Mouse (Mus musculus): ENCODE measurements around the gene St6gal2. TPM values are rescaled to one million over a fixed set of nuclear protein-coding genes. Genes with fewer than 3 reads are reported as not detected.
A peak's percentile ranks its signal among the peaks of the same experiment; 100 is the strongest.

St6gal2 gene
- polyA plus RNA-seq (2015; fragmentation: Nextera tagmentation; extraction: Ambion mirVana), result 0.78 and 0.89 TPM in 2 replicates

DNA sequence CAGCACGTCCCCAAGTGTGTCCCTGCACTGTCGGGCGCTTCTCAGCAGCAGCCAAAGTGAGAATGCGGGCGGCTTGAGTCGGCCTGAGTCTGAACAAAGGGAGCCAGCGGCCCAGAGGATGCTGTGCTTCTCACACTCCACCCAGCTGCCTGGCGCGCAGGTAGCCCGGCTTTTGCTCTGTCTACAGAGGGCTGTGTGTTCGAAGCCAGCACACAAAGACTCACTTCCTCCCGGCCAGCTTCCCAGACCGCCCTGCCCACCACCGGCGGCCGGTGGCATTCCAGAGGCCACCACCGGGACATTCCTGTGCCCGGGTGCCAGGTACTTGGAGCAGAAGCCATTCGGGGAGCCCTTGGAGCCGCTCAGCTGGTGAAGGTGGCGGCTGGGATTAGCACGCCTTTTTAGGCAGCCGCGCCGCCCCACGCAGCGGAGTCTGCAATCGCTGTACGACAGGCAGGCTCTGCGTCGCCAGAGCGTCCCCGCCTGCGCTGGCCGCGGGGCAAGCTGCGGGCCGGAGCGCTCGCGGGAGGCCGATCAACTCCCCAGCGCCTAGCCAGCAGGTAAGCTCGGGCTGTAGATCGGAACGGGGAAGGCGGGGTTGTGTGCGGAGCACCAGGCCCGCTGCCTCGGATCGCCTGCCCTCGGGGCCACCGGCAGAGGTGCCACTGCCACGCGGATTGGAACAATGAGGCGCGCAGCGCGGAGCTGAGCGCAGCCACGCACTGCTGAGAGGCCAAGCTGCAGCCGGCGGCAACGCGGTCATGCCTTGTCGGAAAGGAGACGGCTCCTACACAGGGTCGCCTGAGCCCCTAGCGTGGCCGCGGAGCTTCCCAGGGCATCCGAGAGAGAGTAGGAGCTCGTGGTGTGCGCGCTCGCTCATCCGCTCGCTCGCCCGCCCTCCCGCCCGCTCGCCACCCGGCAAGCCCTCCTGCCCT lies at the start of gene St6gal2:
St6gal2 (plus strand) TSS at position 133 of the 935 bp plus-strand sequence.
- Histone ChIP-seq H3K4me3 (replicated peaks) (peak within 1 kb of the TSS; percentile 52), H3K4me1 (peaks cover 13% of the 10 kb centered on the region; the same call in 1 of the 2 replicates), H3K27ac (no peak within 1 kb of the TSS), H3K36me3 (no peaks in the 10 kb centered on the region), H3K9me3 (replicated peaks) (no peaks in the 10 kb centered on the region), H3K27me3 (peaks cover 45% of the 10 kb centered on the region), H3K9ac (peak within 1 kb of the TSS; percentile 8), H3K4me2 (peak within 1 kb of the TSS; percentile 83)
- ATAC-seq (replicated peaks; ENCODE audit: low FRiP score), result peak; percentile 92
- under 1% methylated on average over 84 of the region's 84 CpGs for WGBS

DNA sequence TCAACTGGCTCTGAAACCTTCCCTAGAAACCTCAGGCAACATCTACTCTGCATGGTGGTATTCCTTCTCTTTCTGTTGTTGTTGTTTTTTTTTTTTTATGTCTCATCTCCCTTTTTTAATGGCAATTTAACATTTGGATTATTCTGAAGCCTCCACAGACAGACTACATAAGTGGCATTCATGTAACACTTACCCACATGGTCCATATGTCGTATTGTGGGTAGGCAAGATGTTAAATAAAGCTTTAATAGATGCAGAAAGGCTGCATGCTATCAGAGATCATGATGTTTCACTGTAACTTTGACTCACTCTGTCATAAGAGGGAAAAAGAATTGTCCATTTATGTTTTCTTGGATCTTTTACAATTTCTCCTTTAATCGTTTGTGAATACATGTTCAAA lies 39.1 kb upstream of the St6gal2 start:
- WGBS, result 83% methylated on average over 2 of the region's 2 CpGs
- H3K4me3 ChIP-seq (replicated peaks), result no peak overlapping the region

DNA sequence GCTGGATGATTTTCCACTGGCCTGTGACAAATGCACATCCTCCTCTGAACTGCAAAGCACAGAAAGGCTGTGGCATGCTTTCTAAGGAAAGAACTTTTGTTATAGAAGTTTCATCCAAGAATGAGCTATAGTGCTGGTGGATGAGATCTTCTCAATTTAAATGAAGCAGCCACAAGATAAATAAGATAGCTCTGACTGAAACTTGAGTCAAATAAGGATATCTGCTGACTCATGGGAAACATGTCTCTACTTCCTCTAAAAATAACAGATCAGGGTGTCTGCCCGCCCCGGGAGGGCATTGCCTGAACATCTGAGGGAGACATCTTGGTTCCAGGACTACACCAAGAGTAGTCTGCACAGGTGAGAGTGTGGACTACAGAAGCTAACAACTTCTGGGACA lies 28.7 kb upstream of the St6gal2 start:
- Histone ChIP-seq H3K4me2 (no peak overlapping the region), H3K27me3 (no peaks in the 10 kb centered on the region), H3K27ac (no peak overlapping the region), H3K4me3 (replicated peaks) (no peak overlapping the region), H3K9me3 (replicated peaks) (no peaks in the 10 kb centered on the region), H3K36me3 (no peaks in the 10 kb centered on the region), H3K4me1 (no peaks in the 10 kb centered on the region), H3K9ac (no peak overlapping the region)
- WGBS, result 81% methylated on average over 2 of the region's 2 CpGs
- ATAC-seq (replicated peaks; ENCODE audit: low FRiP score), result no peak

More for the DNA sequence above, 39.1 kb upstream of the St6gal2 start:
- Histone ChIP-seq H3K9ac (no peak overlapping the region), H3K9me3 (replicated peaks) (no peaks in the 10 kb centered on the region), H3K4me1 (no peaks in the 10 kb centered on the region), H3K27ac (no peak overlapping the region), H3K27me3 (no peaks in the 10 kb centered on the region), H3K4me2 (no peak overlapping the region), H3K36me3 (no peaks in the 10 kb centered on the region)
- ATAC-seq (replicated peaks; ENCODE audit: low FRiP score), result no peak

DNA sequence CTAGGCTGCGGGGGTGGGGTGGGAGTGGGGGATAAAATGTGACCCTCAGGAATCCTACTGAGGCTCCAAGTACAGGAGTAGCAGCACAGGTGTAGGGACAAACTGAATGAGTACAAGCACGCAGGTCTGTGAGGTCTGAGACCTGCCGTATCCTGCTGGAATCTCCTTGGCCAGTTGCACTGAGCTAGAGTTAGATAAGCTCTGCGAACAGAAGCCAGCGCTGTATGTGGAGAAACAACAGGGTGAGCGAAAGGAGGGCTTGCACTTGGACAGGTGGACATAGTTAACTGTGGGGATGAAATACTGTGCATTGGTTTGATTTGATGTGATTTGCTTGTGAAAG lies 974 bp downstream of the St6gal2 start:
- no peaks in the 10 kb centered on the region for H3K9me3 ChIP-seq (replicated peaks)
- ATAC-seq (replicated peaks; ENCODE audit: low FRiP score), result peak; percentile 80
- peak overlapping the region; percentile 83 for H3K4me2 ChIP-seq
- 2% methylated on average over 6 of the region's 6 CpGs for whole genome bisulfite sequencing
- H3K4me3 ChIP-seq (replicated peaks), result peak overlapping the region; percentile 52
- peak overlapping the region; percentile 8 for H3K9ac ChIP-seq
- H3K4me1 ChIP-seq, result peaks cover 13% of the 10 kb centered on the region; the same call in 1 of the 2 replicates
- H3K27me3 ChIP-seq, result peaks cover 45% of the 10 kb centered on the region
- H3K36me3 ChIP-seq, result no peaks in the 10 kb centered on the region
- no peak overlapping the region for H3K27ac ChIP-seq

DNA sequence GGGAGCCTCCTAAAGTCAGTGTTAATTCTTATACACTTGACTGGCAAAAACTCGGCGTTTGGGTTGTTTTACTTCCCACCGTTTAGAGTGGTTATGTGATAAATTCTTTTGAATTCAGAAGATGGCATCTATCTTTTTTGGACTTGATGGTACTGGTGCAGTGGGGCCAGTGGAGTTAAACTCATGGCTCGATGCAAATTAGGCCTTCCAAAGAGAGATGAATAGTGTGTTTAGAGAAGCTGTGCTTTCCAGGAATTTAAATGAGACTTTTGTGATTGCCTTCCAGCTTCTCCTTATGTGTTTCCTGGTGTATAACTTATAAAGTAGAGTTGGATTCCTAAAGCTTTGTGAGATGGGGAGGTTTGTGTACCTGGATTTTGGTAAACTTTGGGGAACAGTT lies 1.5 kb downstream of the St6gal2 start:
- H3K27ac ChIP-seq, result no peak overlapping the region
- 37% methylated on average over 4 of the region's 4 CpGs for WGBS
- peak overlapping the region; percentile 83 for H3K4me2 ChIP-seq
- no peaks in the 10 kb centered on the region for H3K36me3 ChIP-seq
- no peak for ATAC-seq (replicated peaks; ENCODE audit: low FRiP score)
- peaks cover 45% of the 10 kb centered on the region for H3K27me3 ChIP-seq
- no peaks in the 10 kb centered on the region for H3K9me3 ChIP-seq (replicated peaks)
- peaks cover 13% of the 10 kb centered on the region; the same call in 1 of the 2 replicates for H3K4me1 ChIP-seq
- peak overlapping the region; percentile 52; the same call in 1 of the 2 replicates for H3K4me3 ChIP-seq (replicated peaks)
- no peak overlapping the region for H3K9ac ChIP-seq

DNA sequence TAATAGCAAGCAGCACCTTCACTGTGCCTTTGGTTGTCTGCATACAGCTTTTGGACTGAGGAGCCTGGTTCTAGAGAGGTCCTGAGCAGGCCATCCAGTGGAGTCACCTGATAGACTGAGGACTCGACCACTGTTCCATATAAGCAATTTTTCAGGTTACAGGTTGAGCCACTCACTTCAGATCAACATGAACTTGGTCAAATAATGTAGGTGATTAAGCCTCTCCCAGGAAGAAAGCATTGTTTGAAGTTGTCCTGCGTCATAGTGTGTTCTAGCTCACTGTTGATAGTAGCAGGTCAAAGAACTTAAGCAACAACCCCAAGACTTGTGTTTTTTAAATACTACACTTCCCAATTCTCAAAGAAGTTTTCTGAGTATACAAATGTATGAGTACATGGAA lies 5.8 kb downstream of the St6gal2 start:
- no peak overlapping the region for H3K9ac ChIP-seq
- no peaks in the 10 kb centered on the region for H3K9me3 ChIP-seq (replicated peaks)
- no peak overlapping the region for H3K27ac ChIP-seq
- no peak overlapping the region for H3K4me2 ChIP-seq
- H3K4me3 ChIP-seq (replicated peaks), result no peak overlapping the region
- 0 out of 2 replicates have a peak, but pooled peaks cover 3% of the 10 kb centered on the region for H3K4me1 ChIP-seq
- H3K27me3 ChIP-seq, result peaks cover 21% of the 10 kb centered on the region
- no peak for ATAC-seq (replicated peaks; ENCODE audit: low FRiP score)
- WGBS, result 68% methylated on average over 2 of the region's 2 CpGs
- no peaks in the 10 kb centered on the region for H3K36me3 ChIP-seq

DNA sequence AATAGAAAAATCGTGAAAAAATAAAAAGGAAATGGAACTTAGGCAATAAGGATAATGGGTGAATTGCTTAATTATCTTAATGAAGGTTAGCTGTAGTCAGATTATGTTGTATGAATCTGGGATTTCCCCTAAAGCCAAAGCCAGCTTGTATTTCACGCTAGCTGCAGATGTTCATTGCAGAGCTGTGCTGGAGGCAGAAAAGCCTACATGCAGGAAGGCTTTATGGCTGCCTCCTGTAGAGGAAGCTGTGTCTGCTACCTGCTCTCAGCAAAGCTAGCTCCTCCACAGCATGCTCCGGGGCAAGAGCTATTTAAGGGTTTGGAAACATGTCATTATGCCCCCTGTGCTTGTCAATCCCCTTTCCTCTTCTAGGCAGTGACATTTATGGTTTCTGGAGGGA lies 9.3 kb downstream of the St6gal2 start:
- Histone ChIP-seq H3K36me3 (no peaks in the 10 kb centered on the region), H3K4me2 (no peak overlapping the region), H3K27me3 (no peaks in the 10 kb centered on the region), H3K27ac (no peak overlapping the region), H3K4me3 (replicated peaks) (no peak overlapping the region), H3K9me3 (replicated peaks) (no peaks in the 10 kb centered on the region), H3K9ac (no peak overlapping the region), H3K4me1 (no peaks in the 10 kb centered on the region)
- 48% methylated on average over 3 of the region's 3 CpGs for WGBS
- ATAC-seq (replicated peaks; ENCODE audit: low FRiP score), result no peak

DNA sequence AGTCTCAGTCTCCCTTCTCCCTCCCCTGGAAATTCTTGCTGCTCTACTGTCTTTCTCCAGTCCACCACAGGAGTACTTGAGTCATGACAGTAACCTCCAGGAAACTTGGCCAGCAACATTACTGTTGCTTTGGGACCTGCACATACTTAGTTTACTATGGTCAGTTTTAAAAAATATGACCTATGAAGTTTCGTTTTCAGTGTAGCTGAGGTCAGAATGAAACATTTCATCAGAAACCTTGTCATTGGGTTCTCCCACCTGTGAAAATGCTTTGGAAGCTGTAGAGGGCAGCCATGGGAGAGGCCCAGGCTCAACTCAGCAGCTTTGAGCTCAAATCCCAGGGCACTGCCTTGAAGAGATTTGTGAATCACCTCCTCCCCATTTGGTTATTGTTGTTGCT lies 15.0 kb downstream of the St6gal2 start:
- no peaks in the 10 kb centered on the region for H3K36me3 ChIP-seq
- WGBS, result 61% methylated on average over 1 of the region's 1 CpGs
- ATAC-seq (replicated peaks; ENCODE audit: low FRiP score), result no peak

DNA sequence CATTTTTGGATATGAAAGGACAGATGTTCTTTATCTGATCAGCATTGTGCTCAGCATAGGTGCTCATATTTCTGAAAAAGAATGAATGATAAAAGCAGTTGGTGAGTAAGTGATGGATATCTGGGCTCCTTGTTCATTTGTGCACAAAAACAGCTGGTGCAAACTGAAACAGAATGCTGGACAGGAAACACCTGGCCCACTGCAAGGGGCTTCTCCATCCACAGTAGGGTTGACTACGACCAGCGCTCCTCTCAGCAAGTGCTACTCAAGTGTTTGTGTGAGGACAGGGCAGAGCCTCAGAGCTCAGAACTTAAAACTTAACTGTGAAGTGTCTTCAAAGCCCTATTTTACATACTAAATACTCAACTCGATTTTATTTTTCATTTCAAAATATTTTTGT lies 22.4 kb downstream of the St6gal2 start:
- no peak overlapping the region for H3K9ac ChIP-seq
- H3K9me3 ChIP-seq (replicated peaks), result no peaks in the 10 kb centered on the region
- H3K4me1 ChIP-seq, result no peaks in the 10 kb centered on the region
- ATAC-seq (replicated peaks; ENCODE audit: low FRiP score), result no peak
- H3K4me3 ChIP-seq (replicated peaks), result no peak overlapping the region
- H3K27ac ChIP-seq, result no peak overlapping the region
- H3K27me3 ChIP-seq, result no peaks in the 10 kb centered on the region
- H3K4me2 ChIP-seq, result no peak overlapping the region
- WGBS, result 65% methylated on average over 3 of the region's 3 CpGs
- no peaks in the 10 kb centered on the region for H3K36me3 ChIP-seq

More for the DNA sequence above, 15.0 kb downstream of the St6gal2 start:
- Histone ChIP-seq H3K27me3 (no peaks in the 10 kb centered on the region), H3K9ac (no peak overlapping the region), H3K27ac (no peak overlapping the region), H3K4me3 (replicated peaks) (no peak overlapping the region), H3K9me3 (replicated peaks) (no peaks in the 10 kb centered on the region), H3K4me1 (no peaks in the 10 kb centered on the region), H3K4me2 (no peak overlapping the region)

DNA sequence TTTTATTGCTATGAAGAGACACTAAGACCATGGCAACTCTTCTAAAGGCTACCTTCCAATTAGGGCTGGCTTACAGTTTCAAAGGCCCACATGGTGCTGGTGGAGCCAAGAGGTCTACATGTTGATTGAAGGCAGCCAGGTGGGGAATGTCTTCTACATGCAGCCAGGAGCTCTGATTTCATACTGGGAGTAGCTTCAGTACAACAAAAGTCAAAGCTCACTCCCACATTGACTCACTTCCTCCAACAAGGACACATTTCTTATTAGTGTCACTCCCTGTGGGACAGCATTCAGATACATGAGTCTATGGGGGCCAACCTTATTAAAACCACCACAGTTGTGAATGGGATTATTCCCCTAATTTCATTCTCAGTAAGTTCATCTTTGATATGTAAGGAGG lies 23.8 kb downstream of the St6gal2 start:
- H3K4me3 ChIP-seq (replicated peaks), result no peak overlapping the region
- no peak for ATAC-seq (replicated peaks; ENCODE audit: low FRiP score)
- H3K9ac ChIP-seq, result no peak overlapping the region
- H3K4me1 ChIP-seq, result no peaks in the 10 kb centered on the region
- H3K36me3 ChIP-seq, result no peaks in the 10 kb centered on the region
- H3K27me3 ChIP-seq, result no peaks in the 10 kb centered on the region
- H3K9me3 ChIP-seq (replicated peaks), result no peaks in the 10 kb centered on the region
- H3K4me2 ChIP-seq, result no peak overlapping the region
- no peak overlapping the region for H3K27ac ChIP-seq

DNA sequence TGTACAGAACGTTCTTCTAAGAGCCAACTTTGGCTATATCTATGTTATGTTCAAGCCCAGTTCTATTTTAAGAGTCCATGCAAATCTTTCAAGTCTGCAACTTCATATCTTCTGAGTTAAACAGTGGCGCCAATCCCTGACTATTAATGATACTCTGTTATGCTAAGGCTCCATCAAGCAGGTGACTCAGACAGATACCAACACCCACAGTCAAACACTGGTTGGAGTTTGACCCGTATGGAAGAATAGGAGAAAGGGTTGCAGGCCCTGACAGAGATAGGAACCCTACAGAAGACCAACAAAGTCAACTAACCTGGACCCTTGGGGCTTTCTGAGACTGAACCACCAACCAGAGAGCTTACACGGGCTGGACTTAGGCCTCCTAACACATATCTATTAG lies 30.8 kb downstream of the St6gal2 start:
- no peak for ATAC-seq (replicated peaks; ENCODE audit: low FRiP score)
- H3K9ac ChIP-seq, result no peak overlapping the region
- H3K27ac ChIP-seq, result no peak overlapping the region
- H3K36me3 ChIP-seq, result no peaks in the 10 kb centered on the region
- no peaks in the 10 kb centered on the region for H3K27me3 ChIP-seq
- 88% methylated on average over 4 of the region's 4 CpGs for WGBS
- no peaks in the 10 kb centered on the region for H3K4me1 ChIP-seq
- no peak overlapping the region for H3K4me3 ChIP-seq (replicated peaks)
- H3K9me3 ChIP-seq (replicated peaks), result no peaks in the 10 kb centered on the region
- H3K4me2 ChIP-seq, result no peak overlapping the region

DNA sequence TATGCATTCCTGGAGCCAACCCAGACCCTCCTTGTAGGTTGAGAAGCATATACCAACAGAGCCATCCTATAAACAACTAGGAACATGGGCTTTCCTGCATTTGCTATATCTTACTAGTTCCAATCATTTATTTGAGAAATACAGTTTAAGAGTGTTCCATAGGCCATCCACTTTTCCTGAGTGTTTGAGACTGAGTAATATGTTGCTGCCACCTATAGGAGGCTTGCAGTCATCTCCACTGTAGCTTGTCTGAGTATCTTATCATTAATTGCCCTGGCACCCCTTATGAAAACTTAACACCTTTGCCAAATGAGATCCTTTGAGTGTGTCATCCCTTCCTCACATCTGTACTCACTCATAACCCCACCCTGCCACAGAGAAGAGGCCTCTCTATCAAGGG lies 32.2 kb downstream of the St6gal2 start:
- 0 out of 2 replicates have a peak, but pooled peaks have one; percentile 40 for ATAC-seq (replicated peaks; ENCODE audit: low FRiP score)
- Histone ChIP-seq H3K9ac (no peak overlapping the region), H3K27me3 (no peaks in the 10 kb centered on the region), H3K27ac (no peak overlapping the region), H3K4me1 (no peaks in the 10 kb centered on the region), H3K4me2 (no peak overlapping the region), H3K4me3 (replicated peaks) (no peak overlapping the region), H3K9me3 (replicated peaks) (no peaks in the 10 kb centered on the region), H3K36me3 (no peaks in the 10 kb centered on the region)
